Mouse (Mus musculus) neutrophil, adult 65 days (primary cell): ENCODE data around the gene Olfr145. TPM values are rescaled to one million over a fixed set of nuclear protein-coding genes. Genes with fewer than 3 reads are reported as not detected.

Source experiments
- total RNA-seq: library from RNA; stranded (reverse); gene quantifications from 2 replicates; pipeline ENCODE4 v1.2.4, GENCODE M21; 2023

Olfr145 gene
- not detected in 2 replicates for total RNA-seq

DNA sequence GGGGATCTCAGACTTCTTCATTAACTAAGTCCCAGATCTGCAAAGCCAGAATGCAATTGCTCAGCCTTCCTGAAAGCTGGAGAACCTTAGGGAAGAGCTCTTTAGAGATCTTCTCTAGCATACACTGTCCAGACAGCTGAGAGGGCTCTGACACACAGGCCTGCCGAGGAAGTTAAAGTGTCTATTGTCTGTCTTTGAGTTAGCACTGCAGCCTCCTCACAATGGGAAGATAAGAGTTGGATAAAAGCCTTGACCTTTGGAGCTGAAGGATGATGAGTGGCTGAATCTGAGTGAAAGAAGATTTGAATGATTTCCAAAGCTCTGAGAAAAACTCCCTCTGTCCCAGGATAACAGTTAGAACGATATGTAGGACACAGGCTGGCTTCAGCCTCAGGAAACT, at the start of gene Olfr145:
TSS of gene Olfr145 (plus strand) at position 64 of the 400 bp plus-strand sequence.

DNA sequence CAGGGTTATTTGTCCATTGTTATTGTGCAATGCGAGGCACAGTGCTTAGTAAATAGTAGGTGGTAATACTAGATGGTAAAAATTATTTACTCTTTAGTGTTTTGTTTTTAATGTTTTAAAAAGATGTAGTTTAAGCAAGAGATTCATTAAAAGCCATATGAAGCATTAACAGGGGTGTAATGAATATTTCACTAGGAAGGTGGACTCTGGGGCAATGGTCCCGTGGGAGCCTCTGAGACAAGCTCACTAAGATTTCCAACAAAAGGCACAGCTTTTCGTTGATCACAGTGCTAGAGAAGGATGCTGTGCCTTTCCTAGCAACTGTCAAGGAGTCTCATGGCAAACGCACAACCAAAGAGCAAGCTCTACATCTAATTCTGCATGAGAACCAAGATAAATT, 42.6 kb upstream of the Olfr145 start, which contains the start of gene Olfr877:
TSS of gene Olfr877 (plus strand) at position 301 of the 400 bp plus-strand sequence.

DNA sequence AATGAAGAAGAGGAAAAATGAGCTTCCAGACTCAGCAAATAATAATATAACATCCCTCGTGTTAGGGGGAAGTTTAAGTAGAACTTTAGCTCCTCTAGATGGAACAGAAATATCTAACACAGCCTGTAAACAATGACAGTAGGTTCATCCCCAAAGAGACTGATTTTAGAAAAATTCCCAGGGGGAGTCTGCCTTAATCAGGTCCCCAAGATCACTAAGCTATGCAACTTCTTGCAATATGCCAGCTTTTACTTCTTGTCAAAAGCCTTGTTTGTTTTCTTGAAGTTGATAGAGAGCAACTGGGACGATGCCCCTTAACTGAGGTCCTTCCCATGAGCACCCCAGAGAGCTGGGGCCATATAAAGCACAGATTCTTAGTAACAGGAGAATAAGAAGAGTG, 21.0 kb downstream of the Olfr145 start, which contains the start of gene Olfr878:
TSS of gene Olfr878 (plus strand) at position 301 of the 400 bp plus-strand sequence.

Other genes starting within 250 kb of the Olfr145 start
- gene Tbrg1, start 239.4 kb upstream of the Olfr145 start, total RNA-seq: 50.3 and 54.0 TPM in 2 replicates
- gene Panx3, start 227.5 kb upstream of the Olfr145 start, total RNA-seq: not detected in 2 replicates
- not detected in 2 replicates for gene Olfr160, start 180.5 kb upstream of the Olfr145 start, total RNA-seq
- gene Olfr874, start 151.6 kb upstream of the Olfr145 start, total RNA-seq: not detected in 2 replicates
- not detected in 2 replicates for gene Olfr875, start 124.9 kb upstream of the Olfr145 start, total RNA-seq
- not detected in 2 replicates for gene Olfr876, start 93.7 kb upstream of the Olfr145 start, total RNA-seq
- not detected in 2 replicates for gene Olfr877, start 42.5 kb upstream of the Olfr145 start, total RNA-seq
- gene Olfr878, start 21.1 kb downstream of the Olfr145 start, total RNA-seq: not detected in 2 replicates
- not detected in 2 replicates for gene Olfr881, start 95.1 kb downstream of the Olfr145 start, total RNA-seq
- gene Olfr883, start 129.1 kb downstream of the Olfr145 start, total RNA-seq: not detected in 2 replicates
- not detected in 2 replicates for gene Olfr884, start 149.8 kb downstream of the Olfr145 start, total RNA-seq
- gene Olfr885, start 164.6 kb downstream of the Olfr145 start, total RNA-seq: not detected in 2 replicates
- not detected in 2 replicates for gene Olfr887, start 187.3 kb downstream of the Olfr145 start, total RNA-seq
- gene Olfr888, start 211.4 kb downstream of the Olfr145 start, total RNA-seq: not detected in 2 replicates
- gene Olfr889, start 218.5 kb downstream of the Olfr145 start, total RNA-seq: not detected in 2 replicates
- gene Olfr890, start 245.8 kb downstream of the Olfr145 start, total RNA-seq: not detected in 2 replicates